Mouse (Mus musculus) intestine, embryonic 14.5 days (tissue): ENCODE results near the gene Pde7b. TPM values are rescaled to one million over a fixed set of nuclear protein-coding genes. Genes with fewer than 3 reads are reported as not detected.
A peak's percentile ranks its signal among the peaks of the same experiment; 100 is the strongest.
"Not testable (repeated sequence)": the region's sequence is repeated elsewhere in the genome, so short reads cannot be mapped to it uniquely, and the experiment has no call there.

Experiments
- ATAC-seq: fragments of 200-750 bp; cut with Nextera tagmentation; replicated peaks from 2 replicates; pipeline ENCODE4 v1.8.0; 2017; ENCODE audit warnings: low read depth, moderate number of reproducible peaks, moderate TSS enrichment, moderate library complexity; ENCODE audit not compliant: low FRiP score, low TSS enrichment
- DNase-seq: peaks from one replicate; pipeline ENCODE4 v3.0.0-alpha.2; 2018; ENCODE audit warnings: low spot score
- H3K27ac ChIP-seq: fragments of 300-500 bp; sonication (generic); 2 replicates; pipeline ENCODE4 v1.5.1; 2014; ENCODE audit warnings: low read depth, mild to moderate bottlenecking, control low read depth
- H3K27me3 ChIP-seq: fragments of 300-500 bp; sonication (generic); replicated peaks from 2 replicates; pipeline ENCODE4 v1.6.1; 2014; ENCODE audit warnings: low read length, control low read depth; ENCODE audit not compliant: control insufficient read depth, insufficient read depth
- H3K36me3 ChIP-seq: fragments of 300-500 bp; sonication (generic); 2 replicates; pipeline ENCODE4 v1.6.1; 2014; ENCODE audit warnings: low read length, control low read depth; ENCODE audit not compliant: control insufficient read depth, insufficient read depth
- H3K4me1 ChIP-seq: fragments of 300-500 bp; sonication (generic); replicated peaks from 2 replicates; pipeline ENCODE4 v1.6.1; 2014; ENCODE audit warnings: low read length, control low read depth, mixed read lengths; ENCODE audit not compliant: control insufficient read depth, insufficient read depth
- H3K4me2 ChIP-seq: fragments of 300-500 bp; sonication (generic); 2 replicates; pipeline ENCODE4 v1.6.1; 2014; ENCODE audit warnings: low read length
- H3K4me3 ChIP-seq: fragments of 300-500 bp; sonication (generic); 2 replicates; pipeline ENCODE4 v1.5.1; 2014; ENCODE audit warnings: low read depth, low read length, control low read depth, mixed read lengths
- H3K9ac ChIP-seq: fragments of 300-500 bp; sonication (generic); 2 replicates; pipeline ENCODE4 v1.6.1; 2014; ENCODE audit warnings: mild to moderate bottlenecking, low read length
- H3K9me3 ChIP-seq: fragments of 300-500 bp; sonication (generic); 2 replicates; pipeline ENCODE4 v1.6.1; 2016; ENCODE audit warnings: low read length, control low read depth; ENCODE audit not compliant: control insufficient read depth
- WGBS: fragments of 180-500 bp; shearing (Covaris S2); extraction: QIAGEN DNeasy Blood & Tissue Kit; methylation state at CpG from one replicate; pipeline ENCODE4 v1.1.7; 2014; 5-methylcytosine and 5-hydroxymethylcytosine counted together
- polyA plus RNA-seq: library from polyadenylated mRNA; unstranded; fragments of >200 nt; fragmentation: Nextera tagmentation; extraction: Ambion mirVana; gene quantifications from 2 replicates; pipeline ENCODE4 v1.2.1, GENCODE M21; 2014

The Pde7b gene
- polyA plus RNA-seq, 1 experiment from 2014 or later: 2.8 TPM

DNA sequence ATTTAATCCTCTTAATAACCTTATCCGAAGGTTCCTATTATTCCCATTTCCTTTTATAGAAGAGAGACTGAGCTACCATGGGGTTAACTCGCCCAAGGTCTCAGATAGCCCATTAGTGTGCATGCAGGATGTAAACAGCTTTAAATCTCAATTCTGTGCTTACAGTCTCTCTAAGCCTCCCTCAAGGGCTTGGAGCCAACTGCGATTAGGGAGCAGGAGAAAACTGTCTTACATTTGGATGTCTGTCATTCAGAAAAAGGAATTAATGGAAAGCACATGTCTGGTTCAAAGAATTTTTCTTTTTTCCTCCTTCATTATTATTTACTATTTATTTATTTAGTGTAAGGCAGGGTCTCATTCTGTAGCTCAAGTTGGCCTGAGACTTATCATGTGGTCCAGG, 181.8 kb downstream of the Pde7b start:
- 51% methylated on average over 3 of the region's 3 CpGs for WGBS
- no peak for ATAC-seq

GRCm38 (mm10) chr10:20533811-20534210, 191.1 kb downstream of the Pde7b start:
- no peak overlapping the region for H3K4me2 ChIP-seq
- no peak overlapping the region for H3K9ac ChIP-seq
- no peaks in the 10 kb centered on the region for H3K36me3 ChIP-seq
- H3K4me3 ChIP-seq: no peak overlapping the region
- no peaks in the 10 kb centered on the region for H3K9me3 ChIP-seq
- peak overlapping the region; percentile 75 for H3K27ac ChIP-seq
- DNase-seq (no peak), ATAC-seq (no peak)
- H3K4me1 ChIP-seq: peaks cover 13% of the 10 kb centered on the region; the same call in 1 of the 2 replicates
- H3K27me3 ChIP-seq: no peaks in the 10 kb centered on the region
- WGBS: 11% methylated on average over 5 of the region's 5 CpGs

More for the DNA sequence above, 181.8 kb downstream of the Pde7b start:
- H3K27ac ChIP-seq: no peak overlapping the region
- H3K4me2 ChIP-seq: no peak overlapping the region
- H3K4me1 ChIP-seq: peaks cover 8% of the 10 kb centered on the region
- H3K9me3 ChIP-seq: no peaks in the 10 kb centered on the region
- H3K4me3 ChIP-seq: no peak overlapping the region
- DNase-seq: no peak
- H3K27me3 ChIP-seq: no peaks in the 10 kb centered on the region
- H3K36me3 ChIP-seq: no peaks in the 10 kb centered on the region
- no peak overlapping the region for H3K9ac ChIP-seq

DNA sequence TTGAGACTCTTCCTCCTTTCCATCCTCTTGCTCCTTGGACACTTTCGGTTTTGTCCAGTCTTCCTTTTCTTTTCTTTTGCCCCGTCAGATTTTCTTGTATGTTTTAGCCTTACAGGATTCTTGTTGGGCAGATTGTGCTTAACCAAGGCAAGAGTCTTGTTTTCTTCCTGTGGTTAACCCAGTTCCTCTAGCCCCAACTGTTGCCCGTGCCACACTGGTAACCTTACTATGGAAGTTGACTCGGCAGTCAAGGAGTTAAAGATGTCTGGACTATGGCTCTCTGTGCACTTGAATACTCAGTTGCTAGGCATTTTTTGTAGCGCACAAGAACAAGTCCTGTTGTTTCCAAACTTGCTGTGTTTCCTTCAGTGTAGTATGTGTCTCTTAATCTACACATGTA, 193.0 kb downstream of the Pde7b start:
- H3K36me3 ChIP-seq: no peaks in the 10 kb centered on the region
- WGBS: 89% methylated on average over 5 of the region's 5 CpGs
- no peak overlapping the region for H3K27ac ChIP-seq
- H3K9me3 ChIP-seq: no peaks in the 10 kb centered on the region
- peaks cover 13% of the 10 kb centered on the region; the same call in 1 of the 2 replicates for H3K4me1 ChIP-seq
- H3K4me3 ChIP-seq: no peak overlapping the region
- no peak for ATAC-seq
- DNase-seq: no peak
- no peak overlapping the region for H3K4me2 ChIP-seq
- no peaks in the 10 kb centered on the region for H3K27me3 ChIP-seq
- H3K9ac ChIP-seq: no peak overlapping the region

DNA sequence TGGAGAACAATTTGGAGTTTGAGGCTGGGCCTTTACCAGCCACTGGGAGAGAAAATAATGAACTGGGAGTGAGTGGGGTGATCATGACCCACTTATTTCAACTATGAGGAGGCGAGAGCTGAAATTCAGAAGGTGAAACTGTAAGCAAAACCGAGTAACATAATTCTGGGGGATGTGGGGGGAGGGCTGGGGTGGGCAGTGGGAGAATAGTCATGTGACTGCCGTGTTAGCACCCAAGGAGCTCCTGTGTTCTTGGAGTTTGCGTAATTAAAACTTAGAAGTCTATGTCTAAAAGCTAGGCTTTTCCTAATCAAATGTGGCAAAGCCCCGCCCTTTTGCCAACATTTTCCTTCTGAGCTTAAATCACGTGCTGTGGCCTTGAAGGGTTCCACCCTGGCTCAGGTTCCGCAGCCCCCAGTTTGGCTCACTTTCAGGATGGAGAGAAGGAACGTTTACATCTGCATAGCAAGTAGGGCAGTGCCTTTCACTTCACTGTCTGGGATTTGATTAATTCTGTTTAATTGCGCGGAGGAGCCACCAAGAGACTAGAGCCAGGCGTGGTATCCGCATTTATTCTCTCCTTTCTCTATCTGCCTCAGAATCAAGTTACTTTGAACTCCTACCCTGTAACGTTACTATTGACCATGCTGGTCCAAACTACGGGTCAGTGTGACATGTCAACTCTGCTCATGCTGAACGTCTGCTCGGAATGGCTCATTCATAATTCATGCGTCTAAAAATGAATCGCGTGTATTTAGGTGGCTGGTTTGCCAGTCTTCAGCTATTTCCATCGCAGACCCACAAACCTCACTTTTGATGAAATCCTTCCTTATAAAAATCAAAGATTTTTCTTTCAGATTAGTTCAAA, 196.1 kb downstream of the Pde7b start:
- Histone ChIP-seq H3K4me2 (no peak overlapping the region), H3K36me3 (no peaks in the 10 kb centered on the region), H3K9me3 (no peaks in the 10 kb centered on the region), H3K9ac (no peak overlapping the region), H3K4me3 (no peak overlapping the region), H3K4me1 (peaks cover 2% of the 10 kb centered on the region; the same call in 1 of the 2 replicates), H3K27me3 (no peaks in the 10 kb centered on the region), H3K27ac (no peak overlapping the region)
- ATAC-seq (no peak; the same call in 1 of the 2 replicates), DNase-seq (no peak)
- 56% methylated on average over 20 of the region's 20 CpGs for WGBS

DNA sequence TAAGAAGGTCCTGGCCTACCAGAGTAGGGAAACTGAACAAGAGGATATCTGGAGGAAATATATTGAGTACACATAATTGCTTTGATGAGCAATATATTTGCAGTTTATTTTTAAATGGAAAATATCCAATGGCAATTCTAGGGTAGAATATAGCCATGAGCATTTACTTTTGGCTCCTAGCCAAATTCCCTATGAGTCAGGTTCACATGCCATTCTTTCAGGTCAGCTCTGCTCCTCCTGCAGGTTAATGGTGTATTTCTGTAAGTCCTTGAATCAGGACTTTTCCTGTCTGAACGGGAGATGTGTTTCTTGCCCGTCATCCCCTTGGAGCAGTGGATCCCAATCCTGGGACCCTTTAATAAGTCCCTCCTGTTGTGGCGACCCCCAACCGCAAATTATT, 197.1 kb downstream of the Pde7b start:
- Histone ChIP-seq H3K27me3 (no peaks in the 10 kb centered on the region), H3K27ac (no peak overlapping the region), H3K4me1 (no peaks in the 10 kb centered on the region; the same call in 1 of the 2 replicates), H3K36me3 (no peaks in the 10 kb centered on the region), H3K9me3 (no peaks in the 10 kb centered on the region), H3K9ac (no peak overlapping the region), H3K4me3 (no peak overlapping the region), H3K4me2 (no peak overlapping the region)
- DNase-seq (no peak), ATAC-seq (no peak)
- WGBS: 77% methylated on average over 4 of the region's 4 CpGs

DNA sequence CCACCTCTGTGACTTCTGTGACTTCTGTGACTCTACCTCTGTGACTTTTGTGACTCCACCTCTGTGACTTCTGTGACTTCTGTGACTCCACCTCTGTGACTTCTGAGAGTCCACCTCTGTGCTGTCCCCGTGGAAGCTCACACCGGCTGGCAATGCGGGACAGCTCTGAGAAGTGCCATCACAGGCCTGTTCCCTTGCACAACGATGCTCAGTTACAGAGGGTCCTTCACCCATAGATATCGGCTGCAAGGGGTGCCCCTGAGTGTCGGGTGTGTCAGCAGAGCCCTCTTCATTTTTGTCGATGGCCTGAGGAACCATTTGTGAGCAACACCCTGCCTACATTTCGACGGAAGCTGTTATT, 206.4 kb downstream of the Pde7b start:
- Histone ChIP-seq H3K9me3 (no peaks in the 10 kb centered on the region), H3K4me2 (no peak overlapping the region), H3K9ac (no peak overlapping the region), H3K36me3 (no peaks in the 10 kb centered on the region), H3K27me3 (no peaks in the 10 kb centered on the region), H3K4me1 (no peaks in the 10 kb centered on the region), H3K27ac (no peak overlapping the region), H3K4me3 (no peak overlapping the region)
- WGBS: 86% methylated on average over 9 of the region's 9 CpGs
- DNase-seq (no peak), ATAC-seq (no peak)

- DNase-seq, H3K36me3 ChIP-seq, H3K9me3 ChIP-seq, H3K4me3 ChIP-seq, H3K27me3 ChIP-seq, H3K9ac ChIP-seq, ATAC-seq, H3K27ac ChIP-seq, H3K4me1 ChIP-seq, H3K4me2 ChIP-seq: not testable (repeated sequence)
- WGBS: 71% methylated on average over 9 of the region's 9 CpGs
Observed at GRCm38 (mm10) chr10:20517756-20518528, 206.9 kb downstream of the Pde7b start.

DNA sequence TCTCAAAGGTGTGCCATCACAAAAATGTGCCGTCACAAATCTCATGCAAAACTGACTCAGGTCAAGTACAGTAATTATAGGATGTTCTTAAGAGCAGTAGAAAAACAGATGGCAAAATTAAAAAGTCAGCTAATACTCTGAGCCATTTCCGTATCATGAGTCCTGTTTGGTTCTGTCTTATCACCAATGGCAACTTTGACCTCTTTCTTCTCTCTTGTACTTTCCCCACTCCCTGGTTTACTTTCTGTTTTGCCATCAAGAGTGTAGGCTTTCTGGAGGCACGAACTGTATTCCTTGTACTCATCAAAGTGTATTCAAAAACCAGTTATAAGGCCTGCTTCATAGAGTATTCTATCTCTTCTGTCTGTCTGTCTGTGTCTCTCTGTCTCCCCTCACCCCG, 211.0 kb downstream of the Pde7b start:
- ATAC-seq (no peak), DNase-seq (no peak)
- Histone ChIP-seq H3K4me2 (no peak overlapping the region), H3K27me3 (no peaks in the 10 kb centered on the region), H3K4me3 (no peak overlapping the region), H3K4me1 (no peaks in the 10 kb centered on the region), H3K27ac (no peak overlapping the region), H3K9ac (no peak overlapping the region), H3K36me3 (no peaks in the 10 kb centered on the region), H3K9me3 (no peaks in the 10 kb centered on the region)
- WGBS: 89% methylated on average over 4 of the region's 4 CpGs
